Mouse (Mus musculus) midbrain, embryonic 10.5 days (tissue): ENCODE results near the gene Zar1l. TPM values are rescaled to one million over a fixed set of nuclear protein-coding genes. Genes with fewer than 3 reads are reported as not detected.

Experiments used
- DNase-seq: peaks from one replicate; pipeline ENCODE4 v3.0.0-alpha.2; 2017; ENCODE audit warnings: low spot score
- H3K27ac ChIP-seq: fragments of 300-500 bp; sonication (generic); replicated peaks from 2 replicates; pipeline ENCODE4 v1.5.1; 2016; ENCODE audit warnings: mild to moderate bottlenecking
- H3K27me3 ChIP-seq: fragments of 300-500 bp; sonication (generic); 2 replicates; pipeline ENCODE4 v1.6.1; 2016; ENCODE audit warnings: low read depth, mild to moderate bottlenecking; ENCODE audit not compliant: poor library complexity, severe bottlenecking
- H3K36me3 ChIP-seq: fragments of 300-500 bp; sonication (generic); 2 replicates; pipeline ENCODE4 v1.6.1; 2016; ENCODE audit warnings: mild to moderate bottlenecking, moderate library complexity
- H3K4me1 ChIP-seq: fragments of 300-500 bp; sonication (generic); 2 replicates; pipeline ENCODE4 v1.6.1; 2016
- H3K4me3 ChIP-seq: fragments of 300-500 bp; sonication (generic); 2 replicates; pipeline ENCODE4 v1.5.1; 2016; ENCODE audit warnings: mild to moderate bottlenecking, moderate library complexity
- H3K9me3 ChIP-seq: fragments of 300-500 bp; sonication (generic); replicated peaks from 2 replicates; pipeline ENCODE4 v1.6.1; 2016; ENCODE audit warnings: mild to moderate bottlenecking
- WGBS: fragments of 180-500 bp; shearing (Covaris S2); methylation state at CpG from one replicate; pipeline ENCODE4 v1.1.7; 2016; 5-methylcytosine and 5-hydroxymethylcytosine counted together
- polyA plus RNA-seq: library from polyadenylated mRNA; unstranded; fragments of >200 nt; fragmentation: Nextera tagmentation; extraction: Ambion mirVana; gene quantifications from 2 replicates; pipeline ENCODE4 v1.2.1, GENCODE M21; 2016

Gene Zar1l
- not detected in 2 replicates for polyA plus RNA-seq

GRCm38 (mm10) chr5:150518064-150518463 lies at the start of gene Zar1l:
TSS of gene Zar1l (minus strand) at chr5:150518164.
- DNase-seq, result no peak
- H3K4me3 ChIP-seq, result no peak within 1 kb of the TSS
- 67% methylated on average over 4 of the region's 4 CpGs for WGBS

GRCm38 (mm10) chr5:150566971-150567370 lies 49.0 kb upstream of the Zar1l start:
- Histone ChIP-seq H3K36me3 (peaks cover 95% of the 10 kb centered on the region), H3K4me3 (no peak overlapping the region), H3K27ac (no peak overlapping the region), H3K27me3 (no peaks in the 10 kb centered on the region), H3K4me1 (no peaks in the 10 kb centered on the region; the same call in 1 of the 2 replicates), H3K9me3 (no peaks in the 10 kb centered on the region)
- WGBS, result 93% methylated on average over 5 of the region's 5 CpGs
- DNase-seq, result no peak

More at GRCm38 (mm10) chr5:150518064-150518463, at the start of gene Zar1l:
- Histone ChIP-seq H3K36me3 (no peaks in the 10 kb centered on the region), H3K27me3 (no peaks in the 10 kb centered on the region), H3K9me3 (0 out of 2 replicates have a peak, but pooled peaks cover 3% of the 10 kb centered on the region), H3K27ac (no peak within 1 kb of the TSS), H3K4me1 (peaks cover 7% of the 10 kb centered on the region)

DNA sequence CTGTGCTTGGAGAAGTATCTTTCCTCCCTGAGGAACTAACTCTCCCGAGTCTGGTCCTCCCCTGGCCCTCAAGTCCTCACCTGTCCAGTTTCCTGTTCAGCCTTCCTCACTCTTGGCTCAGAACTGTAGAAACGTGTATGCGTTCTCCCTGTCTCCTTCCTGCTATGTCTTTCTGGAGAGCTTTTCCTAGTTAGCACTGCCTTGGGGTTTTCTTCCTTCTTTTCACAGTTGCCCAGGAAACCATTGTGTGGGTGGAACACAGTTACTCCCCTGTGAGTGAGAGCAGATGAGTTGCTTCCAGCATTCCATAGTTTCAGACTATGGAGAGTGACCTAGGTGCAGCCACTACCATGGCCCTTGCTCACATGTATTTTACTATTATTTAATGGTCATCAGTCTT lies 48.3 kb upstream of the Zar1l start:
- H3K4me3 ChIP-seq, result no peak overlapping the region
- peaks cover 95% of the 10 kb centered on the region for H3K36me3 ChIP-seq
- WGBS, result 70% methylated on average over 3 of the region's 3 CpGs

GRCm38 (mm10) chr5:150564426-150564825 lies 46.5 kb upstream of the Zar1l start:
- Histone ChIP-seq H3K27ac (no peak overlapping the region), H3K9me3 (no peaks in the 10 kb centered on the region), H3K27me3 (no peaks in the 10 kb centered on the region), H3K4me1 (no peaks in the 10 kb centered on the region; the same call in 1 of the 2 replicates), H3K36me3 (peaks cover 97% of the 10 kb centered on the region), H3K4me3 (no peak overlapping the region)
- WGBS, result 87% methylated on average over 6 of the region's 6 CpGs
- DNase-seq, result no peak

More for the DNA sequence above, 48.3 kb upstream of the Zar1l start:
- no peak overlapping the region for H3K27ac ChIP-seq
- no peaks in the 10 kb centered on the region for H3K27me3 ChIP-seq
- DNase-seq, result no peak
- H3K4me1 ChIP-seq, result no peaks in the 10 kb centered on the region; the same call in 1 of the 2 replicates
- no peaks in the 10 kb centered on the region for H3K9me3 ChIP-seq

- no peak for DNase-seq
- H3K4me1 ChIP-seq, result no peaks in the 10 kb centered on the region; the same call in 1 of the 2 replicates
- no peaks in the 10 kb centered on the region for H3K27me3 ChIP-seq
- H3K9me3 ChIP-seq, result no peaks in the 10 kb centered on the region
- H3K4me3 ChIP-seq, result no peak overlapping the region
- WGBS, result 90% methylated on average over 5 of the region's 5 CpGs
- no peak overlapping the region for H3K27ac ChIP-seq
- H3K36me3 ChIP-seq, result peaks cover 99% of the 10 kb centered on the region
These were observed 43.8 kb upstream of the Zar1l start for GRCm38 (mm10) chr5:150561783-150562182.

- no peak overlapping the region for H3K27ac ChIP-seq
- no peaks in the 10 kb centered on the region for H3K9me3 ChIP-seq
- no peak for DNase-seq
- H3K4me3 ChIP-seq, result no peak overlapping the region
- no peaks in the 10 kb centered on the region; the same call in 1 of the 2 replicates for H3K4me1 ChIP-seq
- no peaks in the 10 kb centered on the region for H3K27me3 ChIP-seq
- H3K36me3 ChIP-seq, result peaks cover 96% of the 10 kb centered on the region
These were observed 43.4 kb upstream of the Zar1l start for GRCm38 (mm10) chr5:150561376-150561775.

- Histone ChIP-seq H3K27me3 (no peaks in the 10 kb centered on the region), H3K9me3 (no peaks in the 10 kb centered on the region), H3K4me3 (no peak overlapping the region), H3K27ac (no peak overlapping the region), H3K36me3 (peaks cover 93% of the 10 kb centered on the region), H3K4me1 (no peaks in the 10 kb centered on the region)
- no peak for DNase-seq
- 97% methylated on average over 5 of the region's 5 CpGs for WGBS
These were observed 42.9 kb upstream of the Zar1l start for GRCm38 (mm10) chr5:150560851-150561250.

GRCm38 (mm10) chr5:150559519-150560103 lies 41.6 kb upstream of the Zar1l start:
- no peak for DNase-seq
- Histone ChIP-seq H3K27me3 (no peaks in the 10 kb centered on the region), H3K36me3 (peaks cover 93% of the 10 kb centered on the region), H3K4me3 (no peak overlapping the region), H3K9me3 (no peaks in the 10 kb centered on the region), H3K4me1 (no peaks in the 10 kb centered on the region), H3K27ac (no peak overlapping the region)
- 95% methylated on average over 6 of the region's 6 CpGs for WGBS

GRCm38 (mm10) chr5:150551637-150552036 lies 33.7 kb upstream of the Zar1l start:
- H3K36me3 ChIP-seq, result peaks cover 75% of the 10 kb centered on the region
- DNase-seq, result no peak

GRCm38 (mm10) chr5:150543184-150543583 lies 25.2 kb upstream of the Zar1l start:
- 95% methylated on average over 2 of the region's 2 CpGs for WGBS
- H3K36me3 ChIP-seq, result peaks cover 49% of the 10 kb centered on the region
- H3K9me3 ChIP-seq, result peaks cover 19% of the 10 kb centered on the region; the same call in 1 of the 2 replicates
- no peaks in the 10 kb centered on the region for H3K4me1 ChIP-seq
- no peak overlapping the region for H3K27ac ChIP-seq
- H3K27me3 ChIP-seq, result no peaks in the 10 kb centered on the region
- H3K4me3 ChIP-seq, result no peak overlapping the region
- no peak for DNase-seq

More at GRCm38 (mm10) chr5:150551637-150552036, 33.7 kb upstream of the Zar1l start:
- H3K4me3 ChIP-seq, result no peak overlapping the region
- H3K4me1 ChIP-seq, result no peaks in the 10 kb centered on the region
- H3K9me3 ChIP-seq, result no peaks in the 10 kb centered on the region
- H3K27ac ChIP-seq, result no peak overlapping the region
- no peaks in the 10 kb centered on the region for H3K27me3 ChIP-seq
- WGBS, result 89% methylated on average over 3 of the region's 3 CpGs

DNA sequence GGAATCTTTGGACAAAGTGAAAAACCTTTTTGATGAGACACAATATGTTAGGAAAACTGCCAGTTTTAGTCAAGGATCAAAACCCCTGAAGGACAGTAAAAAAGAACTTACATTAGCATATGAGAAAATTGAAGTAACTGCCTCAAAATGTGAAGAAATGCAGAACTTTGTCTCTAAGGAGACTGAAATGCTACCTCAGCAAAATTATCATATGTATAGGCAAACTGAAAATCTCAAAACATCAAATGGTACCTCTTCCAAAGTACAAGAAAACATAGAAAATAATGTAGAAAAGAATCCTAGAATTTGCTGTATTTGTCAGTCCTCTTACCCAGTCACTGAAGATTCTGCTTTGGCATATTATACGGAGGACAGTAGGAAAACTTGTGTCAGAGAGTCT lies 23.3 kb upstream of the Zar1l start:
- Histone ChIP-seq H3K27me3 (no peaks in the 10 kb centered on the region), H3K27ac (no peak overlapping the region), H3K36me3 (peaks cover 66% of the 10 kb centered on the region), H3K4me3 (no peak overlapping the region), H3K9me3 (peaks cover 28% of the 10 kb centered on the region; the same call in 1 of the 2 replicates), H3K4me1 (no peaks in the 10 kb centered on the region)
- DNase-seq, result no peak
- 98% methylated on average over 1 of the region's 1 CpGs for WGBS

DNA sequence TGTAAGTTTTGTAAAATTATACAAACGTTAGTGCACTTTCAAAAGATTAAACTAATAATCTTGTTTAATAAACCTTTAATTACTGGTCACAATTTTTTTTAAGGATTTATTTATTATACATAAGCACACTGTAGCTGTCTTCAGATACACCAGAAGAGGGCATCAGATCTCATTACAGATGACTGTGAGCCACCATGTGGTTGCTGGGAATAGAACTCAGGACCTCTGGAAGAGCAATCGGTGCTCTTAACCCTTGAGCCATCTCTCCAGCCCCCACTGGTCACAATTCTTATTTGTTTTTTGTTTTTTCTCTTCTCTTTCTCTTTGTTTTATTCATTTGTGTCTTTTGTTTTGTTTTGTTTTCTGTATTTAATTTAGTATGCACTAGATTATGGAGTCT lies 7.3 kb upstream of the Zar1l start:
- Histone ChIP-seq H3K4me1 (peaks cover 18% of the 10 kb centered on the region), H3K27ac (no peak overlapping the region), H3K9me3 (no peaks in the 10 kb centered on the region), H3K27me3 (no peaks in the 10 kb centered on the region), H3K36me3 (peaks cover 22% of the 10 kb centered on the region), H3K4me3 (no peak overlapping the region)
- 88% methylated on average over 2 of the region's 2 CpGs for WGBS
- DNase-seq, result no peak

- Histone ChIP-seq H3K27ac (peak overlapping the region; percentile 96), H3K4me3 (peak overlapping the region; percentile 87), H3K9me3 (no peaks in the 10 kb centered on the region), H3K36me3 (peaks cover 12% of the 10 kb centered on the region), H3K4me1 (peaks cover 18% of the 10 kb centered on the region), H3K27me3 (no peaks in the 10 kb centered on the region)
- no peak for DNase-seq
- 15% methylated on average over 11 of the region's 11 CpGs for WGBS
These were observed 4.9 kb upstream of the Zar1l start for GRCm38 (mm10) chr5:150522867-150523234.
